ENCODE assay signal across 9 mouse cellular contexts in the genomic region with DNA sequence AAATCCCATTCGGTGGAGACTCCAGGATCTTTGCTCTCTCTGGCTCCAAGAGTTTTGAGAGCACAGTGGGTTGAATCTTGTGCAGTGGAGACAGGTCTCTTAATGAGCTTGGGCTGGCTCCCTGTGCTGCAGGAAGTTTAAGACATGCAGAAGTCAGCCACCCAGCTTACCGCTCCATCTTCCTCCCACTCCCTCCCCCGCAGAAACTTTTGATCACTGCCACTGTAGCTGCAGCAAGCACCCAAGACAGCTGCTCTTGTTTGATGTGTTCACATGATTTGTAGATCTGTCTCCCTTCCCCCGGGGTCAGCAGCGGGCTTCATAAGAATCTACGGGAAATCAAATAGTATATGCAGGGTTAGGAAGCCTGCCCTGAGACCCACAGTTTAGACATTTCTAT. TPM values are rescaled to one million over a fixed set of nuclear protein-coding genes. Genes with fewer than 3 reads are reported as not detected.
A peak's percentile ranks its signal among the peaks of the same experiment; 100 is the strongest.
DNase-seq lines count a peak whose midpoint lies in the region; ATAC-seq lines count a peak whose summit lies in the region.
"Had no signal": no experiment of that assay in that cellular context is flagged by ENCODE, and none has a peak within 500 bp of the region (broad histone marks: within the 10 kb centered on the region; RNA-seq: fewer than 3 reads in every experiment).

No protein-coding gene starts in this region.

- 0 out of 2 replicates have a peak overlapping the region, but pooled peaks have one; percentile 3 for H3K27ac ChIP-seq in liver, embryonic 15.5 days (replicated peaks)
- no peak overlapping the region for H3K27ac ChIP-seq in liver, embryonic 11.5 days (ENCODE audit: low read depth, low read length)

- DNase-seq in adrenal gland, adult (ENCODE audit: inconsistent age in 2 of 2, low spot score in 1 of 2) = peak; percentile 8 to 48
- DNase-seq in adrenal gland, postnatal 10 days = no peak
- DNase-seq in liver, embryonic 11.5 days (ENCODE audit: low spot score) = no peak
- peak; percentile 34 to 35 for DNase-seq in lung, postnatal 4 days
- peak; percentile 88 for DNase-seq in thymus, postnatal 0 days (ENCODE audit: low spot score)
- no peak for DNase-seq in cerebellum, adult 9-11 months
- DNase-seq in adrenal gland, adult 2 months = no peak

- H3K9ac ChIP-seq in liver, embryonic 15.5 days = no peak overlapping the region
- H3K9ac ChIP-seq in liver, embryonic 11.5 days (ENCODE audit: low read depth, low read length) = no peak overlapping the region

- H3K27me3 ChIP-seq in liver, embryonic 15.5 days = no peaks in the 10 kb centered on the region
- no peaks in the 10 kb centered on the region for H3K27me3 ChIP-seq in liver, embryonic 11.5 days (replicated peaks; ENCODE audit: control insufficient read depth, insufficient read depth, low read length)

- H3K4me3 ChIP-seq in liver, embryonic 15.5 days (replicated peaks) = no peak overlapping the region
- no peak overlapping the region for H3K4me3 ChIP-seq in liver, embryonic 11.5 days (ENCODE audit: low read depth, low read length)

- 36% methylated on average over 6 of the region's 6 CpGs for WGBS in liver, embryonic 15.5 days (ENCODE audit: insufficient replicate concordance)
- WGBS in liver, embryonic 11.5 days = 46% methylated on average over 6 of the region's 6 CpGs

- ATAC-seq in liver, embryonic 15.5 days (ENCODE audit: insufficient read depth) = no peak
- ATAC-seq in liver, embryonic 11.5 days (replicated peaks; ENCODE audit: low FRiP score) = no peak

- H3K4me2 ChIP-seq in liver, embryonic 15.5 days = no peak overlapping the region
- H3K4me2 ChIP-seq in liver, embryonic 11.5 days = no peak overlapping the region

- peaks cover 26% of the 10 kb centered on the region for H3K4me1 ChIP-seq in liver, embryonic 15.5 days (replicated peaks)
- peaks cover 9% of the 10 kb centered on the region; the same call in 1 of the 2 replicates for H3K4me1 ChIP-seq in liver, embryonic 11.5 days (replicated peaks; ENCODE audit: control insufficient read depth, insufficient read depth, low read length)

- H3K36me3 ChIP-seq in liver, embryonic 15.5 days (replicated peaks) = no peaks in the 10 kb centered on the region
- H3K36me3 ChIP-seq in liver, embryonic 11.5 days (ENCODE audit: control insufficient read depth, insufficient read depth, low read length) = no peaks in the 10 kb centered on the region

- no peaks in the 10 kb centered on the region for H3K9me3 ChIP-seq in liver, embryonic 15.5 days (replicated peaks)
- no peaks in the 10 kb centered on the region for H3K9me3 ChIP-seq in liver, embryonic 11.5 days (ENCODE audit: control insufficient read depth, low read length)

RNA-seq across cellular contexts. Expression of a gene that starts 42.3 kb away (rescaled TPM):
- total RNA-seq in adrenal gland, postnatal 10 days (2021) = under 1 TPM in 1 of 2 experiments, not detected in 1; 0.12 TPM
- polyA plus RNA-seq in liver, embryonic 15.5 days (2015; fragmentation: Nextera tagmentation; extraction: Ambion mirVana) = 0.05 and 0.06 TPM in 2 replicates
- polyA plus RNA-seq in liver, embryonic 11.5 days (2014; fragmentation: Nextera tagmentation; extraction: Ambion mirVana) = 0.09 TPM in 1 of 2 replicates, not detected in the other
- polyA plus RNA-seq in thymus, postnatal 0 days (2015; fragmentation: Nextera tagmentation; extraction: Ambion mirVana) = 0.08 TPM in 1 of 2 replicates, not detected in the other
- not detected for total RNA-seq in adrenal gland, adult 2 months (2021)
- not detected in 2 replicates for polyA plus RNA-seq in adrenal gland, adult 2 months (2012; rRNA removed)
- total RNA-seq: heart, postnatal 25 days had no signal

RNA-seq across cellular contexts. Expression of a gene that starts 55.0 kb away (rescaled TPM):
- 10 to 100 TPM in 1 of 2 experiments, 1 to 10 TPM in 1; 9.8 to 11.8 TPM for total RNA-seq in adrenal gland, postnatal 10 days (2021)
- 26.1 and 26.6 TPM in 2 replicates for polyA plus RNA-seq in liver, embryonic 15.5 days (2015; fragmentation: Nextera tagmentation; extraction: Ambion mirVana)
- polyA plus RNA-seq in liver, embryonic 11.5 days (2014; fragmentation: Nextera tagmentation; extraction: Ambion mirVana) = 43.2 and 48.2 TPM in 2 replicates
- polyA plus RNA-seq in thymus, postnatal 0 days (2015; fragmentation: Nextera tagmentation; extraction: Ambion mirVana) = 76.7 and 77.5 TPM in 2 replicates
- total RNA-seq in adrenal gland, adult 2 months (2021) = 1 to 10 TPM; 7.9 to 8.9 TPM
- 0.10 and 0.31 TPM in 2 replicates for polyA plus RNA-seq in adrenal gland, adult 2 months (2012; rRNA removed)

Comparison
In these comparisons a context has a peak if more than half of its experiments do, and no peak if none do; other contexts are left out.
1. DNase-seq: peak in adrenal gland, adult (2 of 2), lung, postnatal 4 days (2 of 2) and thymus, postnatal 0 days (single experiment); none in adrenal gland, postnatal 10 days (single experiment), liver, embryonic 11.5 days (single experiment), cerebellum, adult 9-11 months (single experiment) and adrenal gland, adult 2 months (single experiment).
2. RNA of a gene that starts 55.0 kb away (polyA plus RNA-seq): 76.7 to 77.5 TPM in thymus, postnatal 0 days, 43.2 to 48.2 TPM in liver, embryonic 11.5 days and 26.1 to 26.6 TPM in liver, embryonic 15.5 days; 0.10 to 0.31 TPM in adrenal gland, adult 2 months; every median in the first group is over 10 times any median in the second.